Mouse (Mus musculus): ENCODE data around the gene Ryk.
A peak's percentile ranks its signal among the peaks of the same experiment; 100 is the strongest.

The Ryk gene

DNA sequence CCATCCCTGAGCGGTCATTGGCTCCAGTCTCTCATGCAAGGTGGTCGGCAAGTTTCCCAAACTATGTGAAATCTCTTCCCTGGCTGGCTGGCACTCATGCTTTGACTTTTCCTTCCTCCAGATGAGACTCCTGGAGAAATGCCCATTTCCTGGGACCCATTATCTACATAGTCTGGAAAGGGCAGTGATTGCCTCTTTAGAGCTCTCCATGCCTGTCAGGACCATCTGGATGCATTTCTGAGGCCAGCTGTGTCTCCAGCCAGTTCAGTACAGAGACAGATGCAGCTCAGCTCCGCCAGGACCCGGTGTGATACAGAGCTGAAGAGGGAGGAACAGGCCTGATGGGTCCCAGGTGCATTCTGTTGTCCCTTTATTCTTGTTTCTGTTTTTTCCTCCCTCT lies 107.5 kb downstream of the Ryk start:
- no peak for DNase-seq (ENCODE audit: extremely low read depth, insufficient read length, low spot score)

DNA sequence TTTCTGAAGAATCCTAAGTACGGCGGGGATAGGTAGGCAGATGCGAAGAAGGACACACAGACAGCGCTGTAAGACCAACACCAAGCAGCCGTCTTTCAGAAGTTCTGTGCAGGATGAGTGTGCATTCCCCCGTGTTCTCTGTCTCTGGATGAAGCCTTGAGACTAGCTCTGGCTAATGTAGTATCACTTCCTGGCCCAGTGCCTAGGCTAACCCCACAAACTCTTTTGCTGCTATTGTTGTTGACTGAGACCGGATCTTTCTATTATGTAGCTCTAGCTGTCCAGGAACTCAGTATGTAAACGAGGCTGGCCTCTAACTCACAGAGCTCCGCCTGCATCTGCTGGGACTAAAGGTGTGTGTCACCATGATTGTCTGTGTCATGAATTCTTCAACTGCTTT lies 110.2 kb downstream of the Ryk start:
- no peak for DNase-seq (ENCODE audit: extremely low read depth, insufficient read length, low spot score)

DNA sequence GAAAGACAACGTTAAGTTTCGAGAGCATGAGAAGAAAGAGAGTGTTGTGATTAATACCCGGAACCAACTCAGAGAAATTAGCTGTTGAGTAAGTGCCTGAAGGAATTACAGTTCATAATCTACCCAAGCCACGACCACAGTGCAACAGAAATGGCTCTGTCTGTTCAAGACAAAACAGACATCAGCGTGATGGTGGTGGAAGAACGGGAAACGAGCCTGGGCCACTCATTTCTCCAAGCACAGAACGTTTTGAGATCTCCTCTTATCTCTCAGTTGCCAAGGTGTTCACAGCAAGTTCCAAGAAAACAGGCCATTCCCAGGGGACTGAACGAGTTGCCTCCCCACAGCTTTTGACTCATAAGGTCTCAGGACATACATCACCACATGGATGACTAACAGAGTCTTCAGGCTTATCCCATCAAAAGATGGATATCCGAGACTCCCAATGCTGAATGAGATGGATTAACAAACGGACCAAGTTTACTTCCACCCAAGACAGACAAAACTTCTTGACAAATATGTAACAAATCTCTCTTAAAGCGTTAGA lies 111.8 kb downstream of the Ryk start:
- peak; percentile 47 for DNase-seq (ENCODE audit: extremely low read depth, insufficient read length, low spot score)

DNA sequence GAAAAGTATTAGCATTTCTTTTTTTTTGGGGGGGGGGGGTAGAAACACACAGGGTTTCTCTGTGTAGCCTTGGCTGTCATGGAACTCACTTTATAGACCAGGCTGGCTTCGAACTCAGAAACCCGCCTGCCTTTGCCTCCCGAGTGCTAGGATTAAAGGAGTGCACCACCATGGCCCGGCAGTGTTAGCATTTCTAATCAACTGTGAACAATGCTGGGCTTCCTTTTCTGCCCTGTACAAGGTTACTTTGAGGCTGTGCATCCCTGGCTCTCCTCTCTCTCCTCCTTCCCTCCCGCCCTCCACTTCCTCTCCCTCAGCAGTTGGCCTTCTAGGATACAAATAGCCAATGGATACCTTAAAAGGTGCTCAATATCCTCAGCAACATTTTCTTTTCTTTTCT lies 114.0 kb downstream of the Ryk start:
- no peak for DNase-seq (ENCODE audit: extremely low read depth, insufficient read length, low spot score)

DNA sequence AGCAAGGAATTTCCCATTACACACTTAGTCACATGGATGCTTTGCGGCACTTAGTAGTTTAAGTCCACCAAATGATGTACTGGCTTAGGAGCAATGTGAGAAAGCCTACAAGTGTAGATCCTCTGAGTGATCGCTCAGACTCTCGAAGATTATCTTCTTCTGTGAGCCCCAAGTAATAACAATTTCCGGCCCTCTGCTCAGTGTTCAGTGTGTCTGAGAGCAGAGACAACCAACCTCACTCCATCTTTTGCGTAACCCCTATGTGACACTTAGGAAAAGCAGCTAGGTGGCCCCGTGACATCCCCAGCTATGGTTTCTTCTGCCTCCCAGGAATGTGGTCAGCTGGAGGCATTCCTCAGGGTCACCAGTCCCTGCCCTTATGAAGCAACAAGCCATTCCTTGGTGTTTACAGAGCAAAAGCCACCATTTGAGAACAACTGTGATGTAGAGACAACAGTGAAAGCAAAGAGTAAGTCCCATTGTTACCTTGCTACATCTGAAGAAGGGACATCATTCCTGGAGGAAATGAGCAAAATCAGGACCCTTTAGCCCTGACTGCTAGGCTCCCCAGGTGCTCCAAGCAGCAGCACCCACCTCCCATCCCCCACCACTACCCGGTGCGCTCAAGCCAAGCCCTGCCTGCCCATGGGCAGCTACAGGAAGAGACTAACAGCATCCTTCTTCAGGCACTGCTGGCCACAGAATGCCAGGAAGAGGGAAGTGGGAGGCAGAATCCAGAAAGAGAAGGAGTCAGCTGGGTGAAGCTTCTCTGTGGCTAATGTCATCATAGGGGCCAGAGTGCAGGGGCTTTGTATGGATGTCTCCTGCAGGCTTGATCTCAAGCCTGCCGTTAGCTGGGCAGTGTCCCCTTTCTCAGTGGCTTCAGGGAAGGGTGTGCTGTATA lies 116.6 kb downstream of the Ryk start:
- DNase-seq (ENCODE audit: extremely low read depth, insufficient read length, low spot score): peak; percentile 60

DNA sequence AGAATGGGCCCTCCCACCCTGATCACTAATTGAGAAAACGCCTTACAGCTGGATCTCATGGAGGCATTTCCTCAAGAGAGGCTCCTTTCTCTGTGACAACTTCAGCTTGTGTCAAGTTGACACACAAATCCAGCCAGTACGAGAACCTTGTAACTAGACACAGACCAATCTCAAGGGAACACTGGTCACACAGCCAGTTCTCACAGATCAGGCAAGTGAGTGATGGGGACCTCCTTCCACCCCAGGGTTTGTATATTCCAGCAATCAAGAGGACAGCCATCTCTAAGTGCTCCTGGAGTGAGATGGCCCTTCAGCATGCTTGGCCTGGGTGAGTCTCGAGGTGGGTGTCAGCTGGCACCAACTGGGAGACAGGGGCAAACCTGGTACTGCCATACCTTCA lies 121.1 kb downstream of the Ryk start:
- no peak for DNase-seq (ENCODE audit: extremely low read depth, insufficient read length, low spot score)

Measured in 3134 (cell line).